Mouse (Mus musculus) hindbrain, embryonic 14.5 days (tissue): ENCODE data around the gene E330017A01Rik. TPM values are rescaled to one million over a fixed set of nuclear protein-coding genes. Genes with fewer than 3 reads are reported as not detected.

Experiments used
- polyA plus RNA-seq: library from polyadenylated mRNA; unstranded; fragments of >200 nt; fragmentation: Nextera tagmentation; extraction: Ambion mirVana; gene quantifications from 2 replicates; pipeline ENCODE4 v1.2.1, GENCODE M21; 2014

Gene E330017A01Rik
- polyA plus RNA-seq, 1 experiment from 2014 or later: not detected

Other genes starting within 250 kb of the E330017A01Rik start
- 8.5 and 8.7 TPM in 2 replicates for gene Dcbld2, start 230.3 kb downstream of the E330017A01Rik start, polyA plus RNA-seq
- gene St3gal6, start 114.5 kb downstream of the E330017A01Rik start, polyA plus RNA-seq: 10.4 and 10.8 TPM in 2 replicates
- not detected in 2 replicates for gene Gm813, start 21.8 kb downstream of the E330017A01Rik start, polyA plus RNA-seq
- gene Cpox, start 31.6 kb upstream of the E330017A01Rik start, polyA plus RNA-seq: 12.4 and 17.5 TPM in 2 replicates
- gene Gpr15, start 80.3 kb upstream of the E330017A01Rik start, polyA plus RNA-seq: not detected in 2 replicates
- 152 and 174 TPM in 2 replicates for gene Cldnd1, start 89.2 kb upstream of the E330017A01Rik start, polyA plus RNA-seq
- not detected in 2 replicates for gene Olfr172, start 124.4 kb upstream of the E330017A01Rik start, polyA plus RNA-seq
- not detected in 2 replicates for gene Olfr173, start 161.5 kb upstream of the E330017A01Rik start, polyA plus RNA-seq
- not detected in 2 replicates for gene Olfr175-ps1, start 188.0 kb upstream of the E330017A01Rik start, polyA plus RNA-seq
- not detected in 2 replicates for gene Olfr177, start 236.0 kb upstream of the E330017A01Rik start, polyA plus RNA-seq